Mouse (Mus musculus) embryonic facial prominence, embryonic 15.5 days (tissue): ENCODE data around the gene Ribc1. TPM values are rescaled to one million over a fixed set of nuclear protein-coding genes. Genes with fewer than 3 reads are reported as not detected.
A peak's percentile ranks its signal among the peaks of the same experiment; 100 is the strongest.

Experiments
- ATAC-seq: fragments of 200-750 bp; cut with Nextera tagmentation; 2 replicates; pipeline ENCODE4 v1.8.0; 2017; ENCODE audit warnings: low read depth, moderate TSS enrichment; ENCODE audit not compliant: insufficient number of reproducible peaks, low FRiP score, low TSS enrichment
- H3K27ac ChIP-seq: fragments of 300-500 bp; sonication (generic); replicated peaks from 2 replicates; pipeline ENCODE4 v1.5.1; 2015; ENCODE audit warnings: mild to moderate bottlenecking, inconsistent platforms
- H3K27me3 ChIP-seq: fragments of 300-500 bp; sonication (generic); 2 replicates; pipeline ENCODE4 v1.6.1; 2015; ENCODE audit warnings: inconsistent platforms
- H3K36me3 ChIP-seq: fragments of 300-500 bp; sonication (generic); 2 replicates; pipeline ENCODE4 v1.6.1; 2015; ENCODE audit warnings: mild to moderate bottlenecking, inconsistent platforms
- H3K4me1 ChIP-seq: fragments of 300-500 bp; sonication (generic); 2 replicates; pipeline ENCODE4 v1.6.1; 2015; ENCODE audit warnings: inconsistent platforms
- H3K4me2 ChIP-seq: fragments of 300-500 bp; sonication (generic); replicated peaks from 2 replicates; pipeline ENCODE4 v1.6.1; 2015; ENCODE audit warnings: mild to moderate bottlenecking, inconsistent platforms
- H3K4me3 ChIP-seq: fragments of 300-500 bp; sonication (generic); replicated peaks from 2 replicates; pipeline ENCODE4 v1.5.1; 2015; ENCODE audit warnings: mild to moderate bottlenecking, inconsistent platforms
- H3K9ac ChIP-seq: fragments of 300-500 bp; sonication (generic); 2 replicates; pipeline ENCODE4 v1.6.1; 2015; ENCODE audit warnings: inconsistent platforms
- H3K9me3 ChIP-seq: fragments of 300-500 bp; sonication (generic); replicated peaks from 2 replicates; pipeline ENCODE4 v1.6.1; 2016; ENCODE audit warnings: inconsistent platforms
- WGBS: fragments of 180-500 bp; shearing (Covaris S2); methylation state at CpG from one replicate; pipeline ENCODE4 v1.1.7; 2015; 5-methylcytosine and 5-hydroxymethylcytosine counted together
- polyA plus RNA-seq: library from polyadenylated mRNA; unstranded; fragments of >200 nt; fragmentation: Nextera tagmentation; extraction: Ambion mirVana; gene quantifications from 2 replicates; pipeline ENCODE4 v1.2.1, GENCODE M21; 2015

Ribc1 gene
- polyA plus RNA-seq = 4.7 and 6.5 TPM in 2 replicates

- Histone ChIP-seq H3K4me1 (0 out of 2 replicates have a peak, but pooled peaks cover 3% of the 10 kb centered on the region), H3K4me3 (peak within 1 kb of the TSS; percentile 56), H3K9me3 (no peaks in the 10 kb centered on the region), H3K27ac (peak within 1 kb of the TSS; percentile 95), H3K36me3 (no peaks in the 10 kb centered on the region), H3K4me2 (peak within 1 kb of the TSS; percentile 51), H3K27me3 (peaks cover 10% of the 10 kb centered on the region; the same call in 1 of the 2 replicates), H3K9ac (peak within 1 kb of the TSS; percentile 39)
- 18% methylated on average over 64 of the region's 64 CpGs for WGBS
- peak; percentile 98 for ATAC-seq
Measured at GRCm38 (mm10) chrX:152016151-152017145, at the start of gene Ribc1, which contains the start of gene Smc1a. Ribc1 (minus strand) TSS chrX:152016295. Smc1a (plus strand) TSS chrX:152016428.

- Histone ChIP-seq H3K9ac (no peak overlapping the region), H3K4me3 (no peak overlapping the region), H3K36me3 (peaks cover 11% of the 10 kb centered on the region; the same call in 1 of the 2 replicates), H3K4me1 (no peaks in the 10 kb centered on the region), H3K4me2 (no peak overlapping the region), H3K27ac (no peak overlapping the region), H3K27me3 (peaks cover 20% of the 10 kb centered on the region; the same call in 1 of the 2 replicates), H3K9me3 (no peaks in the 10 kb centered on the region)
- no peak for ATAC-seq
- 82% methylated on average over 2 of the region's 2 CpGs for WGBS
Measured at GRCm38 (mm10) chrX:152065674-152066073, 49.6 kb upstream of the Ribc1 start.

DNA sequence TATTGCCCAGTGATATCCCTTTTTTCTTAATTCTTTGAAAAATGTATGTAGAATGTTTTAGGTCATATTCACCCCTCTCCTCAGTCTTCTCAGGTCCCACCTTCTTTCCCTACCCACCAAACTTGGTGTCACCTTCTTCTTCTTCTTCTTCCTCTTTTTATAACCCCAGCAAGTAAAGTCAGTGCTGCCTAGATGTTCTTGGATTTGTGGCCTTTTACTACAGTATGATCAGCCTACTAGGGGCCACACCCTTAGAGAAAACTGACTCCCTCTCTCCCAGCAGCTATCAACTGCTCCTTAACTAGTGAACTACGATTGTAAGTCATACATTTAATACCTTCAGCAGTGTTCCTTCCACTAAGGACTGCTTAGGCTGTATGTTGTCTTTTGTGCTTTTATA is 38.0 kb upstream of the Ribc1 start:
- 70% methylated on average over 1 of the region's 1 CpGs for WGBS

DNA sequence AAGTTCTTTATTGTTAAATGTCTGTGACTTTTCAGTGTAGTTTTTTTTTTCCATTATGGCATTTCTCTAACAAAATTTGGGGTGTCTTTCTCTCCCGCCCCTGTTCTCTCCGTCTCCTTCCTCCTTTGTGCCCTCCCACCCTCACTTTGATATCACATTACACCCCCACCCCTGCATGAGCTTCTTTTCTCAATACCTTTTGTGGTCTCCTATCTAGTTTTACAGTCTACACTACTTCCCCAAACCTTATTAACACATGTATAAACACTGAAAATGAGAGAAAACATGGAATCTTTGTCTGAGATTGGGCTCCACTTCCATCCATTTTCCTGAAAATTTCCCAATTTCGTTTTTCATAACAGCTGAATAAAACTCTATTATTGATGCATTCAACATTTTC is 36.5 kb upstream of the Ribc1 start:
- ATAC-seq = no peak
- Histone ChIP-seq H3K27me3 (0 out of 2 replicates have a peak, but pooled peaks cover 5% of the 10 kb centered on the region), H3K4me3 (no peak overlapping the region), H3K36me3 (0 out of 2 replicates have a peak, but pooled peaks cover 3% of the 10 kb centered on the region), H3K9me3 (no peaks in the 10 kb centered on the region), H3K4me2 (no peak overlapping the region), H3K9ac (no peak overlapping the region), H3K27ac (no peak overlapping the region), H3K4me1 (no peaks in the 10 kb centered on the region)
- WGBS = 58% methylated on average over 3 of the region's 3 CpGs

More for the DNA sequence above, 38.0 kb upstream of the Ribc1 start:
- peaks cover 9% of the 10 kb centered on the region for H3K27me3 ChIP-seq
- H3K4me3 ChIP-seq = no peak overlapping the region
- H3K27ac ChIP-seq = no peak overlapping the region
- no peak overlapping the region for H3K4me2 ChIP-seq
- 0 out of 2 replicates have a peak, but pooled peaks cover 3% of the 10 kb centered on the region for H3K36me3 ChIP-seq
- H3K4me1 ChIP-seq = no peaks in the 10 kb centered on the region
- no peaks in the 10 kb centered on the region for H3K9me3 ChIP-seq
- H3K9ac ChIP-seq = no peak overlapping the region
- no peak for ATAC-seq

- no peak overlapping the region for H3K9ac ChIP-seq
- H3K27ac ChIP-seq = no peak overlapping the region
- no peaks in the 10 kb centered on the region for H3K9me3 ChIP-seq
- no peak for ATAC-seq
- H3K27me3 ChIP-seq = 0 out of 2 replicates have a peak, but pooled peaks cover 8% of the 10 kb centered on the region
- peaks cover 3% of the 10 kb centered on the region; the same call in 1 of the 2 replicates for H3K36me3 ChIP-seq
- H3K4me2 ChIP-seq = no peak overlapping the region
- H3K4me1 ChIP-seq = no peaks in the 10 kb centered on the region
- H3K4me3 ChIP-seq = no peak overlapping the region
Measured at GRCm38 (mm10) chrX:152047230-152047629, 31.1 kb upstream of the Ribc1 start.

DNA sequence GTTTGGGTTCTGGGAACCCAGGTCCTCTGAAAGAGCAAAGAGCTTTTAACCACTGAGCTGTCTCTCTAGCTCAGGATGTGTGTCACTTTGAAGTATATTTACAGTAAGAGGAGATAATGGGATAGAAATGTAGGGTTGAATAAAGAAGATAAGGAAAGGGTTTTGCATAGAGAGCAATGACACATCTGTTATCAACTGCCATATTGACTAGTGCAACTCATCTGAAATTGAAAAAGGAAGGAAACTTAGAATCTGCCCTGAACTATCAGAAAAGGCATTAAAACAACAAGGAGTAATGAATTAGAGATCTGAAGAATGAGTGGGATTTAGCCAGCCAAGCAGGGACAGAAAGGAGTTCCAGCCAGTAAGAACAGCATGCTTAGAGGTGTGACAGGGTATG is 23.8 kb upstream of the Ribc1 start:
- Histone ChIP-seq H3K27ac (no peak overlapping the region), H3K9ac (no peak overlapping the region)

GRCm38 (mm10) chrX:152019294-152019693 is 3.2 kb upstream of the Ribc1 start:
- 80% methylated on average over 2 of the region's 2 CpGs for WGBS
- Histone ChIP-seq H3K4me1 (0 out of 2 replicates have a peak, but pooled peaks cover 3% of the 10 kb centered on the region), H3K4me2 (no peak overlapping the region), H3K9ac (no peak overlapping the region), H3K27me3 (peaks cover 14% of the 10 kb centered on the region), H3K4me3 (no peak overlapping the region), H3K36me3 (peaks cover 7% of the 10 kb centered on the region; the same call in 1 of the 2 replicates), H3K9me3 (no peaks in the 10 kb centered on the region), H3K27ac (no peak overlapping the region)
- ATAC-seq = no peak

More for the DNA sequence above, 23.8 kb upstream of the Ribc1 start:
- H3K4me3 ChIP-seq = no peak overlapping the region
- H3K4me1 ChIP-seq = no peaks in the 10 kb centered on the region
- H3K4me2 ChIP-seq = no peak overlapping the region
- no peaks in the 10 kb centered on the region for H3K9me3 ChIP-seq
- H3K27me3 ChIP-seq = peaks cover 9% of the 10 kb centered on the region; the same call in 1 of the 2 replicates
- no peak for ATAC-seq
- H3K36me3 ChIP-seq = peaks cover 14% of the 10 kb centered on the region; the same call in 1 of the 2 replicates

DNA sequence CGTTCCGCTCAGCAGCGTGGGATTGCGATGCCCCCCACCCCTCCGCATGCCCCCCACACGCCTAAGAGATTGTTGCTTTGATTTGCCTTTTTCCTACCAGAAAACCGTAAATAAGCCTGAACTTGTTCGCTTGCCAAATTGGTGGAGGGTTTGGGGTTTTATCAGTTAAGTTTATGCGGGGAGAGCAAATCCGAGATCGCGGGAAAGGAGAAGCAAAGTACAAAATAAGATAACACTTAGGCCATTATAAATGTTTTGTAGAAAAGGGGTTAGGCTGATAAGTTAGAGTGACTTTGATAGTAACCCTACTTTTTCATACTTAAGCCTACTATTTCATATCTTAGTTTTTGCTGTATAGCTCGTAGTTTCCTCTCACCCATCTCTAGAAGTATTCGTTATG is 1.1 kb upstream of the Ribc1 start:
- peak overlapping the region; percentile 56 for H3K4me3 ChIP-seq
- H3K27me3 ChIP-seq = peaks cover 10% of the 10 kb centered on the region; the same call in 1 of the 2 replicates
- WGBS = 13% methylated on average over 14 of the region's 14 CpGs
- H3K27ac ChIP-seq = peak overlapping the region; percentile 95
- ATAC-seq = no peak
- 0 out of 2 replicates have a peak, but pooled peaks cover 3% of the 10 kb centered on the region for H3K4me1 ChIP-seq
- H3K4me2 ChIP-seq = peak overlapping the region; percentile 49
- H3K36me3 ChIP-seq = no peaks in the 10 kb centered on the region
- 0 out of 2 replicates have a peak overlapping the region, but pooled peaks have one; percentile 39 for H3K9ac ChIP-seq
- H3K9me3 ChIP-seq = no peaks in the 10 kb centered on the region

DNA sequence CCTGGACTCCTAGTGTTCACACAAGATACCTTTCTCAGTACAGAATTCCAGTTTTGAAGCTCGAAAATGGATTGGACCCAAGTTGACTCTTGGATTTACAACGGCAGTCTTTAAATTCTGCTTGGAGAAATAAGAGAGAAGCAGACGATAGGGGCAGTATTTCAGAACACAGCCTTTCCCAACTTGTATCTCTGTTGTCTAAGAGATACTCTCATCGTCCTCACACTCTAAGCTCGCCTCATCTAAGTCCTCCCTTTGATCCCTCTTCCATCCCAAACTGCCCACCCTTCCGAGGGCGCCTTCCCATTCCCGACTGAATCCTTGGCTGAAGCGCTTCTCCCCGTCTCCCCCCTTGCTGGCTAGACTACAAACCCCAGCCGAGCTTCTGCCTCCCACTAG is 344 bp downstream of the Ribc1 start:
- peaks cover 10% of the 10 kb centered on the region; the same call in 1 of the 2 replicates for H3K27me3 ChIP-seq
- peak overlapping the region; percentile 12; the same call in 1 of the 2 replicates for H3K9ac ChIP-seq
- peak; percentile 16; the same call in 1 of the 2 replicates for ATAC-seq
- H3K4me3 ChIP-seq = peak overlapping the region; percentile 56
- no peaks in the 10 kb centered on the region for H3K9me3 ChIP-seq
- WGBS = 16% methylated on average over 11 of the region's 11 CpGs
- 0 out of 2 replicates have a peak, but pooled peaks cover 3% of the 10 kb centered on the region for H3K4me1 ChIP-seq
- H3K4me2 ChIP-seq = peak overlapping the region; percentile 51
- no peaks in the 10 kb centered on the region for H3K36me3 ChIP-seq
- peak overlapping the region; percentile 85 for H3K27ac ChIP-seq

DNA sequence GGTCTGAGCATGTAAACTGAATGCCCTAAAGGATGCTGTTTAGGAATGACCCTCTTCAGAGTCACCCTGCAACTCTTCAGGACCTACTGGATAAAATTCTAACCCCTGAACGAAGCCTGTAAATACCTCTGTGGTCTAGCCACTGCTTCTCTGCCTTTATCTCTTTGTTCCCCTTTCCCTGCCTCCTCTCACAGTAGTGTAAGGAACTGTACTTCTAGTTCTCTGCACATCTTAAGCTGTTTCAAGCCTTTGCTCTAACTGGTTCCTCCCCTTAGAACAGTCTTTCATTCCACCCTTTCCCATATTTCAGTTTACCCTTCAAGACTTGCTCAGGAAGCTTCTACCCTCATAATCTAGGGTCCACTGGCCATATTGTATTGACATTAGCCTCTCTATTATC is 8.2 kb downstream of the Ribc1 start:
- Histone ChIP-seq H3K27ac (no peak overlapping the region), H3K36me3 (0 out of 2 replicates have a peak, but pooled peaks cover 3% of the 10 kb centered on the region), H3K4me3 (no peak overlapping the region), H3K4me2 (no peak overlapping the region), H3K27me3 (peaks cover 18% of the 10 kb centered on the region), H3K9me3 (no peaks in the 10 kb centered on the region), H3K4me1 (no peaks in the 10 kb centered on the region), H3K9ac (no peak overlapping the region)
- ATAC-seq = no peak
- WGBS = 73% methylated on average over 1 of the region's 1 CpGs

DNA sequence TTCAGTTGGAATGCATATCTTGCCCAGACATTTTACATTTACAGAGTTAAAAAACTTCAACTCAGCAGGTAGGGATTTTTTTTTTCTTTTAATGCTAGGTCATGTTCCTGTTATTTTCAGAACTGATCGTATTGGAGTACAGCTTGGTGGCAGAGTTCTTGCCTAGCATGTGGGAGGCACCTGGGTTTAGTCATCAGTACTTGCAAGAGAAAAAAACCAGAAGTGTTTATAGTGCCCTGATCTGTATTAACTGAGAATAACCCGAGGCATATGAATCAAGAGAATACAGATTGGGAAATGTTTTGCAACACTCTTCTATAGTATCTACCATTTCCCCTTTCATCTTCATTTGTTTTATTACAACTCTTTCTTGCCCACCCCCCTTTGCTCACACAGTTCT is 13.2 kb downstream of the Ribc1 start:
- 45% methylated on average over 2 of the region's 2 CpGs for WGBS
- Histone ChIP-seq H3K9ac (no peak overlapping the region), H3K4me1 (no peaks in the 10 kb centered on the region), H3K4me2 (peak overlapping the region; percentile 56; the same call in 1 of the 2 replicates), H3K4me3 (peak overlapping the region; percentile 48; the same call in 1 of the 2 replicates), H3K27ac (no peak overlapping the region), H3K27me3 (peaks cover 26% of the 10 kb centered on the region), H3K9me3 (no peaks in the 10 kb centered on the region), H3K36me3 (0 out of 2 replicates have a peak, but pooled peaks cover 3% of the 10 kb centered on the region)
- ATAC-seq = no peak
